Comparison of ENCODE assay signal across 8 mouse cellular contexts in the genomic region with DNA sequence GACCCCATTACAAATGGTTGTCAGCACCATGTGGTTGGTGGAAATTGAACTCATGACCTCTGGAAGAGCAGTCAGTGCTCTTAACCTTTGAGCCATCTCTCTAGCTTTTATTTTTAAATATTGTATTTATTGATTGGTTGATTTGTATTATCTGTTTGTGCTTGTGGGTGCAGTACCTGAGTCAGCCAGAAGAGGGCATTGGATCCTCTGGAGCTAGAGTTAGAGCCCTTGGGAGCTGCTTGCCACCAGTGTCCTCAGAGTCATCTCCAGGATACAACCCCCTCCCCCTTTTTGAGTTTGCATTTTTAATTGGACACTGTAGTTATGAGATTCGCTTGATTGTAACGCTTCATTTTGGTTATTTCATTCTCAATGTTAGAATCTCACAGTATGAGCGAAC. TPM values are rescaled to one million over a fixed set of nuclear protein-coding genes. Genes with fewer than 3 reads are reported as not detected.
DNase-seq lines count a peak whose midpoint lies in the region; ATAC-seq and TF ChIP-seq lines count a peak whose summit lies in the region.
"Had no signal": no experiment of that assay in that cellular context is flagged by ENCODE, and none has a peak within 500 bp of the region (broad histone marks: within the 10 kb centered on the region; RNA-seq: fewer than 3 reads in every experiment).

No protein-coding gene starts in this region.

- H3K4me2 ChIP-seq in hindbrain, postnatal 0 days (ENCODE audit: low read depth, low read length): no peak overlapping the region
- H3K4me2 ChIP-seq in hindbrain, embryonic 16.5 days (ENCODE audit: low read length): no peak overlapping the region
- no peak overlapping the region for H3K4me2 ChIP-seq in liver, embryonic 13.5 days
- H3K4me2 ChIP-seq: heart, embryonic 13.5 days had no signal

- no peaks in the 10 kb centered on the region for H3K36me3 ChIP-seq in hindbrain, postnatal 0 days (ENCODE audit: insufficient read depth, low read length)
- H3K36me3 ChIP-seq in hindbrain, embryonic 16.5 days (ENCODE audit: control insufficient read depth, insufficient read depth, low read length): no peaks in the 10 kb centered on the region
- H3K36me3 ChIP-seq in liver, embryonic 13.5 days: no peaks in the 10 kb centered on the region
- H3K36me3 ChIP-seq: heart, embryonic 13.5 days had no signal

- H3K9ac ChIP-seq in hindbrain, postnatal 0 days (replicated peaks; ENCODE audit: low read length): no peak overlapping the region
- no peak overlapping the region for H3K9ac ChIP-seq in hindbrain, embryonic 16.5 days (ENCODE audit: low read depth, low read length)
- H3K9ac ChIP-seq in liver, embryonic 13.5 days: no peak overlapping the region
- H3K9ac ChIP-seq: heart, embryonic 13.5 days had no signal

- no peak overlapping the region for H3K4me3 ChIP-seq in hindbrain, postnatal 0 days (ENCODE audit: low read length)
- no peak overlapping the region for H3K4me3 ChIP-seq in hindbrain, embryonic 16.5 days (ENCODE audit: low read length)
- H3K4me3 ChIP-seq in liver, embryonic 13.5 days (replicated peaks): no peak overlapping the region
- H3K4me3 ChIP-seq: heart, embryonic 13.5 days had no signal

- no peaks in the 10 kb centered on the region for H3K27me3 ChIP-seq in hindbrain, postnatal 0 days (ENCODE audit: insufficient read depth, low read length)
- no peaks in the 10 kb centered on the region for H3K27me3 ChIP-seq in hindbrain, embryonic 16.5 days (replicated peaks; ENCODE audit: control insufficient read depth, insufficient read depth, low read length)
- no peaks in the 10 kb centered on the region for H3K27me3 ChIP-seq in liver, embryonic 13.5 days
- H3K27me3 ChIP-seq: heart, embryonic 13.5 days had no signal

- H3K27ac ChIP-seq in hindbrain, postnatal 0 days: no peak overlapping the region
- no peak overlapping the region for H3K27ac ChIP-seq in hindbrain, embryonic 16.5 days (ENCODE audit: low read depth, low read length)
- no peak overlapping the region for H3K27ac ChIP-seq in liver, embryonic 13.5 days
- H3K27ac ChIP-seq: heart, embryonic 13.5 days had no signal

- no peak for ATAC-seq in hindbrain, postnatal 0 days
- ATAC-seq in hindbrain, embryonic 16.5 days: no peak
- ATAC-seq in liver, embryonic 13.5 days (ENCODE audit: low read depth): no peak

- H3K9me3 ChIP-seq in hindbrain, postnatal 0 days (ENCODE audit: low read length): no peaks in the 10 kb centered on the region
- H3K9me3 ChIP-seq in hindbrain, embryonic 16.5 days (ENCODE audit: control insufficient read depth, low read length): no peaks in the 10 kb centered on the region
- H3K9me3 ChIP-seq in liver, embryonic 13.5 days (replicated peaks): no peaks in the 10 kb centered on the region
- H3K9me3 ChIP-seq: heart, embryonic 13.5 days had no signal

- peak; percentile 29 for DNase-seq in hindbrain, postnatal 0 days (ENCODE audit: low spot score)
- DNase-seq in urinary bladder, postnatal 36 days (ENCODE audit: low spot score in 2 of 2): peak; percentile 10 to 31
- no peak for DNase-seq in urinary bladder, postnatal 4 days (ENCODE audit: low spot score in 2 of 2)
- peak; percentile 22 for DNase-seq in c-Kit-negative CD71-positive TER-119-positive erythroid progenitor cells, embryonic 14.5 days (ENCODE audit: low read depth, low spot score)
- DNase-seq in liver, embryonic 13.5 days: peak; percentile 32
- DNase-seq in spleen, postnatal 14 days (ENCODE audit: low spot score in 2 of 2): peak; percentile 18 to 56

- TF ChIP-seq CTCF in hindbrain, postnatal 0 days (IDR thresholded peaks at IDR 0.05; ENCODE audit: low read depth): peak; percentile 74

- no peaks in the 10 kb centered on the region for H3K4me1 ChIP-seq in hindbrain, postnatal 0 days (ENCODE audit: insufficient read depth, low read length)
- H3K4me1 ChIP-seq in hindbrain, embryonic 16.5 days (ENCODE audit: control insufficient read depth, insufficient read depth, low read depth, low read length): no peaks in the 10 kb centered on the region
- no peaks in the 10 kb centered on the region for H3K4me1 ChIP-seq in liver, embryonic 13.5 days (replicated peaks)
- H3K4me1 ChIP-seq: heart, embryonic 13.5 days had no signal

- 83% methylated on average over 3 of the region's 3 CpGs for WGBS in hindbrain, postnatal 0 days
- 83% methylated on average over 3 of the region's 3 CpGs for WGBS in hindbrain, embryonic 16.5 days
- WGBS in liver, embryonic 13.5 days (ENCODE audit: insufficient replicate concordance): 70% methylated on average over 3 of the region's 3 CpGs

RNA-seq across cellular contexts. Expression of a gene that starts 24.4 kb away (rescaled TPM):
- total RNA-seq in hindbrain, postnatal 0 days (2014; rRNA removed): 13.6 and 17.1 TPM in 2 replicates
- polyA plus RNA-seq in hindbrain, postnatal 0 days (2015; fragmentation: Nextera tagmentation; extraction: Ambion mirVana): 9.9 and 10.2 TPM in 2 replicates
- 7.4 and 8.1 TPM in 2 replicates for polyA plus RNA-seq in hindbrain, embryonic 16.5 days (2015; fragmentation: Nextera tagmentation; extraction: Ambion mirVana)
- polyA plus RNA-seq in liver, embryonic 13.5 days (2015; fragmentation: Nextera tagmentation; extraction: Ambion mirVana): 4.1 and 4.6 TPM in 2 replicates

RNA-seq across cellular contexts. Expression of a gene that starts 51.4 kb away (rescaled TPM):
- total RNA-seq in hindbrain, postnatal 0 days (2014; rRNA removed): 95.0 and 102 TPM in 2 replicates
- polyA plus RNA-seq in hindbrain, postnatal 0 days (2015; fragmentation: Nextera tagmentation; extraction: Ambion mirVana): 87.1 and 88.9 TPM in 2 replicates
- polyA plus RNA-seq in hindbrain, embryonic 16.5 days (2015; fragmentation: Nextera tagmentation; extraction: Ambion mirVana): 148 TPM in 2 replicates
- 82.1 and 95.7 TPM in 2 replicates for polyA plus RNA-seq in liver, embryonic 13.5 days (2015; fragmentation: Nextera tagmentation; extraction: Ambion mirVana)

Comparison
In these comparisons a context has a peak if more than half of its experiments do, and no peak if none do; other contexts are left out.
1. DNase-seq: peak in hindbrain, postnatal 0 days (single experiment), urinary bladder, postnatal 36 days (2 of 2), c-Kit-negative CD71-positive TER-119-positive erythroid progenitor cells, embryonic 14.5 days (single experiment), liver, embryonic 13.5 days (single experiment) and spleen, postnatal 14 days (2 of 2); none in urinary bladder, postnatal 4 days (0 of 2).